Mouse (Mus musculus) cerebellum, adult 11 months (tissue): Measurements from ENCODE around the gene Gstm2.
"Not testable (repeated sequence)": the region's sequence is repeated elsewhere in the genome, so short reads cannot be mapped to it uniquely, and the experiment has no call there.

Experiments
- DNase-seq: peaks from one replicate; pipeline ENCODE4 v3.0.0; 2022

The Gstm2 gene

DNA sequence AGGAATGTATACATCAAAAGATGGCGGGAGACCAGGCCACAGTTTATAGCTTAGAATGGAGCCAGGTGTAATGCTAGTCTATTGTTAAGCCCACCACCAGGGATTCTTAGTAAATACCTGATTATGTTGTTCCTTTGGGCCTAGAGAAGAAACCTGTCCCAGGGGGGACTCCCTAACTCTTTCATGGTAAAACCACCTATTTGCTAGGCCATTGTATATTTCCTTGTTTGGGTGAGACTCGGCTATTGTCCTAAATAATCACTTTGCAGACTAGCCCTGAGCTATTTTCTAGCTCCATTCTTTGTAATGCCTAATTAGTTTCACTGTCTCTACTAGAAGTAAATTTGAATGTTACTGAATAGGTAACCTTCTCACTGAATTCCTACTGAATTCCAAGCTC is 9.7 kb upstream of the Gstm2 start:
- DNase-seq = not testable (repeated sequence)

DNA sequence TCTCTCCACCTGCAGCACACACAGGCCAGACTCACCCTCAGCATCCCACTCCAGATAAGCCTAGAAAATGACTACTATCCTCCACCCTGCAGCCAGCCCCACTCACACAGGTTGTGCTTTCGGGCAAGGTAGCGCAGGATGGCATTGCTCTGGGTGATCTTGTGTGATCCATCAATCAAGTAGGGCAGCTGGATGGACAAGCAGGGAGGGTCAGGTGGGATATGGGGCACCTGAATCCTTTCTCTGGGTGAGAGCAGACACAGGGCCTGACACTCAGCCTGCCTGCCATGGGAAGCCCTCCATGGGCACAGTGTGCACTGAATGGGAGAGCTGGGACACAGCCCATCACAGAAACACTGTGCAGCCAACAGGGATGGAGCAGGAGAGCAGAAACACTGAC is 1.1 kb downstream of the Gstm2 start:
- DNase-seq = not testable (repeated sequence)

DNA sequence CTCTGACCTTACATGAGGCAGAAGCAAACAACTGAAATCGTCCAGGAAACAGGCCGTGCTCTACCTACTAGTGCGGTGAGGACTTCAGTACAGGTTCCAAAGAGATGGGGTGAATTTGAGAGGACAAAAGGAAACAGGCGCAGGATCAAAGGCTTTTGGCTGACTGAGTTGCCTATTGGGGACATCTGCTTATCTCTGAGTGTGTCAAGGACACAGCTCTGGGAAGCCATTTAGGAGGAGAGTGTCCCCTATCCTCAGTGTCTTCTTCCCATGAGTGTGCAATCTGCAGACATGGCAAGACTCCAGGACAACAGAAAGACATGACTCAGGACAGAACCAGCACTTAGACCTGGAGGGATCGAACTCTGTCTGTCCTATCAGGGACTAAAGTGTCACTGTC is 1.8 kb downstream of the Gstm2 start:
- no peak for DNase-seq

DNA sequence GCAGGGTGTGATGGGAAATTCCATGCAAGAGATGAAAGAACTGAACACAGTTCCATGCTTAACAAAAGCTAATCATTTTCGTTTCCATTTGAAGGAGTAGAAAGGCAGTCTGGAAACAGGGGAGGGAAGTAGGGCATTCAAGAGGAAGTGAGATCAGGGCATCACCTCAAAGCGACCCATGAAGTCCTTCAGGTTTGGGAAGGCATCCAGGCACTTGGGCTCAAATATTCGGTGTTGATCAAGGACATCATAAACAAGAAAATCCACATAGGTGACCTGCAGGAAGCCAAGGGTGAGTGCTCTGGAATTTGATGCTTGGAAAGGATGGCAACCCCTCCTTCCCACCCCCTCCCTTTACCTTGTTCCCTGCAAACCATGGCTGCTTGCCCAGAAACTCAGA is 2.5 kb downstream of the Gstm2 start:
- DNase-seq = no peak

- DNase-seq = no peak
These were observed 3.5 kb downstream of the Gstm2 start for GRCm38 (mm10) chr3:107982726-107983125.

GRCm38 (mm10) chr3:107981261-107981660 is 5.0 kb downstream of the Gstm2 start:
- DNase-seq = no peak

- no peak for DNase-seq
These were observed 8.6 kb downstream of the Gstm2 start for GRCm38 (mm10) chr3:107977691-107978090.

DNA sequence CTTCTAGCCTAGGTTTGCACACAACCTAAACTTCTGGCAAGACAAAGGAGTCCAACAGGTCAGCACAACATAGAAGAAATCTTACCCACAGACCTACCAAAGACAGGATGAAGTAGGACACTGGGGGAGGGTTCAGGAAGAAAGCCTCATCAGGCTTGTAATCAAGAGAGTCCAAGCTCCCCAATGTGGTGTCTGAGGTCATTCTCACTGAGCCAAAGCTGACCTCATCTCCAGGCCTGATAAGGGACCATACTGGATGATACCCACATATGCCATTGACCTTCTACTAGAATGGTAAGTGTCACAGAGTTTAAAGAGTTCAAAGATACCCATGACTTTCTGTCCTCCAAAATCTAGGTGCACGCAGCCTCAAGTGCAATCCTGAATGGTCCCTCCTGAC is 12.0 kb downstream of the Gstm2 start:
- DNase-seq = no peak

- DNase-seq = no peak
These were observed 14.2 kb downstream of the Gstm2 start for GRCm38 (mm10) chr3:107972070-107972469.

- not testable (repeated sequence) for DNase-seq
These were observed 15.2 kb downstream of the Gstm2 start for GRCm38 (mm10) chr3:107971101-107971500.

- DNase-seq = no peak
These were observed 17.4 kb downstream of the Gstm2 start, which contains the start of gene Gstm3 for GRCm38 (mm10) chr3:107968724-107969395. Gene Gstm3, minus strand, starts transcription at chr3:107969283.

GRCm38 (mm10) chr3:107966631-107967030 is 19.6 kb downstream of the Gstm2 start:
- DNase-seq = no peak

DNA sequence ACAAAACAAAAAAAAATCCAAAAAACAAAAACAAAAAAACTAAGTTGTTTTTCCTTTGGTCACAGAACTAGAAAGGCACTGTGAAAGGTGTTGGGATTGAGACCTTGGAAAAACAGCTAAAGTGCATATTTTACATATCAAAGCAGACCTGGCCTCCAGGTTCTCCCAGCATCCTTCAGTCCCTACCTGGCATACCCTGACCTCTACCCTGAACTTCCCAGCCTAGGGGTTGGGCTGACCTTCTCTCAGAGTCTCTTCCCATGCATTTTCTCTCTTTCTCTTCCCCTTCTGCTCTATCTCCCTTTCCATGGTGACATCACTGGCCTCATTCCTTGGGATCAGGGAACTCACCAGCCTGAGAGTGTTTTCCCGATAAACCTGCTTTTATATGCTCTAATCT is 20.7 kb downstream of the Gstm2 start:
- DNase-seq = no peak

- DNase-seq = no peak
These were observed 21.5 kb downstream of the Gstm2 start for GRCm38 (mm10) chr3:107964656-107965308.

DNA sequence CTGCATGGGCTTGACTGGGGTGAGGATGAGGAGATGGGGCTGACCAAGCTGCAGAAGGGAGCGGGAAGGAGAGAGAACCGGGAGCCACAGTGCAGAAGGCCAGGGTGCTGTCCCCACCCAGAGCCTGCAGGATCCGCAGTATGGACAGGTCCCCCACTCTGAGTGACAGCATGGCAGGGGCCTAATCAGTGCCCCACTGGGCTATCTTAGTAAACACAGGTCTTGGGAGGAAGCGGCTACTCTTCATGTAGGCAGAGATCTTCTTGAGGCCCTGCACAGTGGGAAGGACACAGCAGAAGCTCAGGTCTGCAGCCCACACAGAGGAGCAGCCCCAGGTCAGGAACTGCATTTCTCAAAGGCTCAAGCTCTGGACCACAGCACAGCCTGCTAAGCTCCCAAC is 22.2 kb downstream of the Gstm2 start:
- DNase-seq = no peak

GRCm38 (mm10) chr3:107955260-107955659 is 31.0 kb downstream of the Gstm2 start:
- not testable (repeated sequence) for DNase-seq

- DNase-seq = no peak
These were observed 32.3 kb downstream of the Gstm2 start for GRCm38 (mm10) chr3:107953906-107954305.

GRCm38 (mm10) chr3:107953328-107953755 is 32.9 kb downstream of the Gstm2 start:
- peak; percentile 26 for DNase-seq

- DNase-seq = no peak
These were observed 35.7 kb downstream of the Gstm2 start for GRCm38 (mm10) chr3:107950531-107950930.

DNA sequence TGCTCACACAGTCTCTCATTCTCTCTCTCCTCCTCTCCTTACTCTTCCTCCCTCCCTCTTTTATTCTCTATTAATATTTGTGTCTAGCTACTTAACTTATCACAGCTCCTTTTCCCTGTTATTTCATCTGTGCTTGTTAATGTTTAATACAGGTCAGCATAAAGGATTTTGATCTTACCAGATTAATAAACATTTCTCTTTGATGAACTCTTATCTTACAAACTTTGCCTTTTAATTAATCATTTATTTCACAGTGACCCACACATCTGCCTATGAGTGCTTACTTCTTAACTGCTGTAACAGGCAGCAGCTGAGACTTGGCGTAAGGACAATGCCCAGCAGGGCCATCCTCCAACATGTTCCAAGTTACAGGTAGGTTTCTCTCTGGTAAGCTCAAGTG is 36.8 kb downstream of the Gstm2 start:
- not testable (repeated sequence) for DNase-seq

DNA sequence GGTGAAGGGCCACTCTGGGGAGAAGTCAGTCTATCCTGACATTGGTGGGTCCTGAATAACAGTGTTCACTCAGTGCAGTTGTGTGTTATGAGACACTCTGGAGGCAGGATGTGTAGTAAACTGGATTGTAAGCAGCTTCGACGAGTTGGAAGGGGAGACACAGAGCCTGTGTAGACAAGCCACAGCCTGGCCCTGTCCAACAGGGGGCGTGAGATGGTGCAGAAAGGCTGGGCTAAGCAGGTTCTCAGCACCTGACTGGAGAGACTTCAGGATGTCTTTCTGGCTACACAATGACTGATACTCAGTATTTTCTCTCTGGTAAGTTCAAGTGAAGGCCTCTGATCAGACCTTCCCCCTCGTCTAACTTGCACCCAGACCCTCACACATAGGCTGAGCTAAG is 40.5 kb downstream of the Gstm2 start:
- DNase-seq = no peak

GRCm38 (mm10) chr3:107943239-107943990 is 42.8 kb downstream of the Gstm2 start, which contains the start of gene Gstm6:
Gene Gstm6, minus strand, starts transcription at chr3:107943749.
- DNase-seq = no peak

DNA sequence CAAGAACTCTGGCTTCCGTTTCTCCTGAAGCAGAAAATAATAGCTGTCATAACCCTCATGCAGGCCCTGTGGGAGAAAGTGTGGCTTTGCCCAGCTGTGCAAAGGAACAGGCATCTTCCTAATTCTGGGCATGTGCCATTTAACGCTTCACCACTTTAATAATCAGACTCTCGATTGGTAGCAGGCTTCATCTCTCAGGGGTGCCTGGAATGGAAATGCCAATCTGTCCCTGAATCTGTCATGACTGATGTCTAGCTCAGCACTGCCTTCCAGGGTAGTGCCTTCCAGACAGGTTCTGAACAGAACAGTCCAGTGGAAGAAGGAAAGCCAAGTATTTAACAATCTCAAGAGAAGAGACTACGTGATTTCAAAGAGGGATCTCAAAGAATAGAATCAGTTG is 45.0 kb downstream of the Gstm2 start:
- no peak for DNase-seq

GRCm38 (mm10) chr3:107940524-107940923 is 45.7 kb downstream of the Gstm2 start:
- no peak for DNase-seq
